9 mouse cellular contexts compared by ENCODE assay signal in the genomic region with DNA sequence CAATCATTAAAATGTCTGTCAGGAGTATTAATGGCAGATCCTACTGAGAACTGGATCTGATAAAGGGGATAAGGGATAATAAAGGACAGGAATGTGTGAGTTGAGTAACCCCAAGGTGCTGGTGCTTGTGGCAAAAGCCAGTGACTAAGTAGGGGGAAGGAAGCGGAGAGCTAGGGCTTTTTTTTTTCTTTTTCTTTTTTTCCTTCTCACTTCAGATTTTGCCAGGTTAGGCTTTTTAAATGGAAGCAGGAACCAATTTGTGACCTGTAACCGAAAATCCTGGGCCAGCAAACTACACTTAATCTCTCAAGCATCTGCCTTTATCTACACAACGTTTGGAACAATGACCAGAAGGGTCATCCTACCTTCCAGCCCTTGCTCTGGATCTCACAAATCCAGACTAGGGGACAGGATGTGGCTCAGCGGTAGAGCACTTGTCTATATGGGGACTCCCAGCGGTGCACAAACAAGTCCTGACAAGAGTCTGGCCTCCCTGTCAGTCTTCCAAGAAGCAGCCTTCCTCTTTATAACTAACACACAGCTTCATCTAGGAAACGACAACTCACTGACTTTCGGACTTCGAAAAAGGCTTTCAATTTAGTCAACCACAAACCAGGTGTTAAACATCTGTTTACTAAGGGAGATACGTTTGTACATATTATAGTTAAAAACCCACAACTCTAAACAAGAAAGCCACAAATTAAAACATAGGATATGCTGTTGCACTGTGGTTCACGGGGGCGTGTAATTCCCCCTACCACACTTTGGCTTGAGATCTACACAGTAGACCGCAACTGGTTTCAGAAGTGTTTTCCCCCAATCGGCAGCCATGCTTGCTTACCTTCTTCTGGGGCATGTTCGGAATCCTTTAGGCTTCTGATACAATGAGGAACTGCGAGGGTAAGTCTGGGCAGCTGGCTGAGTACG. TPM values are rescaled to one million over a fixed set of nuclear protein-coding genes. Genes with fewer than 3 reads are reported as not detected.
DNase-seq lines count a peak whose midpoint lies in the region; ATAC-seq and TF ChIP-seq lines count a peak whose summit lies in the region.
"Had no signal": no experiment of that assay in that cellular context is flagged by ENCODE, and none has a peak within 500 bp of the region (broad histone marks: within the 10 kb centered on the region; RNA-seq: fewer than 3 reads in every experiment).

No protein-coding gene starts in this region.

- TF ChIP-seq POLR2A in embryonic fibroblast, embryonic 13.5 days (IDR thresholded peaks at IDR 0.05; ENCODE audit: low read depth, low read length): no peak

- H3K4me1 ChIP-seq in embryonic fibroblast, embryonic 13.5 days (ENCODE audit: control insufficient read depth, insufficient read depth, low read length): peaks cover 6% of the 10 kb centered on the region; the same call in 1 of the 2 replicates
- H3K4me1 ChIP-seq in intestine, embryonic 15.5 days (replicated peaks): 0 out of 2 replicates have a peak, but pooled peaks cover 2% of the 10 kb centered on the region
- H3K4me1 ChIP-seq in midbrain, embryonic 16.5 days (ENCODE audit: control insufficient read depth, insufficient read depth, low read length): peaks cover 6% of the 10 kb centered on the region

- peak overlapping the region; percentile 61 for H3K4me3 ChIP-seq in embryonic fibroblast, embryonic 13.5 days (ENCODE audit: insufficient read depth, low read length)
- peak overlapping the region; percentile 55 for H3K4me3 ChIP-seq in intestine, embryonic 15.5 days (replicated peaks)
- H3K4me3 ChIP-seq in midbrain, embryonic 16.5 days (ENCODE audit: low read depth, low read length): peak overlapping the region; percentile 48; the same call in 1 of the 2 replicates

- no peak overlapping the region for H3K9ac ChIP-seq in intestine, embryonic 15.5 days
- no peak overlapping the region for H3K9ac ChIP-seq in midbrain, embryonic 16.5 days (ENCODE audit: low read depth, low read length)

- H3K27me3 ChIP-seq in intestine, embryonic 15.5 days (replicated peaks): no peaks in the 10 kb centered on the region
- peaks cover 8% of the 10 kb centered on the region for H3K27me3 ChIP-seq in midbrain, embryonic 16.5 days (ENCODE audit: control insufficient read depth, insufficient read depth, low read depth, low read length)

- peak overlapping the region; percentile 59 for H3K27ac ChIP-seq in embryonic fibroblast, embryonic 13.5 days (ENCODE audit: insufficient read depth, low read length)
- no peak overlapping the region for H3K27ac ChIP-seq in intestine, embryonic 15.5 days
- no peak overlapping the region for H3K27ac ChIP-seq in midbrain, embryonic 16.5 days (ENCODE audit: low read length)

- no peaks in the 10 kb centered on the region for H3K9me3 ChIP-seq in intestine, embryonic 15.5 days
- H3K9me3 ChIP-seq in midbrain, embryonic 16.5 days (replicated peaks; ENCODE audit: control insufficient read depth, low read length, poor library complexity, severe bottlenecking): no peaks in the 10 kb centered on the region

- no peak for TF ChIP-seq CTCF in embryonic fibroblast, embryonic 13.5 days (IDR thresholded peaks at IDR 0.05; ENCODE audit: borderline replicate concordance, insufficient read depth, low read length)

- peak; percentile 43 for DNase-seq in urinary bladder, postnatal 14 days (ENCODE audit: low spot score)
- DNase-seq in urinary bladder, postnatal 4 days (ENCODE audit: low spot score in 2 of 2): no peak
- no peak for DNase-seq in adrenal gland, adult 2 months
- no peak for DNase-seq in left cerebral cortex, adult 11 months (ENCODE audit: low spot score)
- DNase-seq in cerebellum, adult 11 months: no peak

- 25% methylated on average over 16 of the region's 16 CpGs for WGBS in intestine, embryonic 15.5 days
- 32% methylated on average over 16 of the region's 16 CpGs for WGBS in midbrain, embryonic 16.5 days

- H3K4me2 ChIP-seq in intestine, embryonic 15.5 days (replicated peaks): peak overlapping the region; percentile 96
- peak overlapping the region; percentile 99 for H3K4me2 ChIP-seq in midbrain, embryonic 16.5 days (ENCODE audit: low read length)

- peak; percentile 9; the same call in 1 of the 2 replicates for ATAC-seq in intestine, embryonic 15.5 days
- ATAC-seq in midbrain, embryonic 16.5 days: no peak; the same call in 1 of the 2 replicates

- H3K36me3 ChIP-seq in intestine, embryonic 15.5 days: no peaks in the 10 kb centered on the region
- no peaks in the 10 kb centered on the region for H3K36me3 ChIP-seq in midbrain, embryonic 16.5 days (ENCODE audit: control insufficient read depth, insufficient read depth, low read length)

RNA-seq across cellular contexts. Expression of a gene that starts 1.2 kb away (rescaled TPM):
- 10.2 and 18.5 TPM in 2 replicates for polyA plus RNA-seq in embryonic fibroblast, embryonic 13.5 days (2011; ENCODE audit: insufficient read length, low read depth, missing spikeins)
- 2.3 and 4.0 TPM in 2 replicates for polyA plus RNA-seq in intestine, embryonic 15.5 days (2015; fragmentation: Nextera tagmentation; extraction: Ambion mirVana)
- 0.58 and 0.78 TPM in 2 replicates for polyA plus RNA-seq in midbrain, embryonic 16.5 days (2015; fragmentation: Nextera tagmentation; extraction: Ambion mirVana)
- 1 to 10 TPM; 4.1 to 9.6 TPM for total RNA-seq in adrenal gland, adult 2 months (2021)
- polyA plus RNA-seq in adrenal gland, adult 2 months (2012; rRNA removed): 1.1 and 1.3 TPM in 2 replicates
- polyA plus RNA-seq: erythroblast, embryonic 14.5 days had no signal

RNA-seq across cellular contexts. Expression of a gene that starts 19.1 kb away (rescaled TPM):
- polyA plus RNA-seq in embryonic fibroblast, embryonic 13.5 days (2011; ENCODE audit: insufficient read length, low read depth, missing spikeins): 6.7 and 9.1 TPM in 2 replicates
- 4.6 and 5.8 TPM in 2 replicates for polyA plus RNA-seq in intestine, embryonic 15.5 days (2015; fragmentation: Nextera tagmentation; extraction: Ambion mirVana)
- polyA plus RNA-seq in midbrain, embryonic 16.5 days (2015; fragmentation: Nextera tagmentation; extraction: Ambion mirVana): 4.4 and 6.5 TPM in 2 replicates
- total RNA-seq in adrenal gland, adult 2 months (2021): 1 to 10 TPM; 5.3 to 6.9 TPM
- 0.49 and 1.2 TPM in 2 replicates for polyA plus RNA-seq in adrenal gland, adult 2 months (2012; rRNA removed)
- polyA plus RNA-seq: erythroblast, embryonic 14.5 days had no signal

RNA-seq across cellular contexts. Expression of a gene that starts 31.9 kb away (rescaled TPM):
- polyA plus RNA-seq in embryonic fibroblast, embryonic 13.5 days (2011; ENCODE audit: insufficient read length, low read depth, missing spikeins): 25.6 and 32.2 TPM in 2 replicates
- 7.3 and 8.0 TPM in 2 replicates for polyA plus RNA-seq in intestine, embryonic 15.5 days (2015; fragmentation: Nextera tagmentation; extraction: Ambion mirVana)
- 5.8 and 7.1 TPM in 2 replicates for polyA plus RNA-seq in midbrain, embryonic 16.5 days (2015; fragmentation: Nextera tagmentation; extraction: Ambion mirVana)
- 10 to 100 TPM; 19.1 to 29.0 TPM for total RNA-seq in adrenal gland, adult 2 months (2021)
- polyA plus RNA-seq in adrenal gland, adult 2 months (2012; rRNA removed): 3.0 and 3.6 TPM in 2 replicates
